Mouse (Mus musculus) myocyte (in vitro differentiated cells): Measurements from ENCODE around the gene Arnt2.

Experiments
- CEBPB ChIP-seq: IDR thresholded peaks from 2 replicates; pipeline ENCODE4 v1.6.1; 2011; ENCODE audit warnings: mild to moderate bottlenecking, moderate library complexity; ENCODE audit not compliant: poor library complexity, insufficient read depth, severe bottlenecking
- MYOD1 ChIP-seq, 3 experiments: IDR thresholded peaks; one replicate each; pipeline ENCODE4 v1.6.1; 2011; ENCODE audit warnings: control low read depth in 2 of 3, low read depth in 2 of 3, mild to moderate bottlenecking in 2 of 3, moderate library complexity in 1 of 3; ENCODE audit not compliant: insufficient read length in 2 of 3, control insufficient read depth in 1 of 3
- MYOG ChIP-seq, 3 experiments: IDR thresholded peaks; one replicate each; pipeline ENCODE4 v1.6.1; 2011; ENCODE audit warnings: control low read depth in 2 of 3, low read depth in 2 of 3, mild to moderate bottlenecking in 2 of 3; ENCODE audit not compliant: insufficient read length in 2 of 3, control insufficient read depth in 1 of 3, insufficient read depth in 1 of 3
- POLR2A ChIP-seq: IDR thresholded peaks from one replicate; pipeline ENCODE4 v1.6.1; 2011; ENCODE audit warnings: low read depth, mild to moderate bottlenecking, control low read depth, moderate library complexity; ENCODE audit not compliant: insufficient read length
- POLR2AphosphoS2 ChIP-seq: IDR thresholded peaks from one replicate; pipeline ENCODE4 v1.6.1; 2011; ENCODE audit warnings: low read depth, control low read depth; ENCODE audit not compliant: insufficient read length
- REST ChIP-seq: IDR thresholded peaks from one replicate; pipeline ENCODE4 v1.6.1; 2011; ENCODE audit warnings: mild to moderate bottlenecking, control low read depth, moderate library complexity; ENCODE audit not compliant: insufficient read depth, insufficient read length
- TCF12 ChIP-seq: IDR thresholded peaks from one replicate; pipeline ENCODE4 v1.6.1; 2011; ENCODE audit warnings: mild to moderate bottlenecking, control low read depth; ENCODE audit not compliant: poor library complexity, insufficient read depth, severe bottlenecking
- USF1 ChIP-seq: IDR thresholded peaks from one replicate; pipeline ENCODE4 v1.6.1; 2011; ENCODE audit warnings: low read depth, mild to moderate bottlenecking, control low read depth, moderate library complexity

DNA sequence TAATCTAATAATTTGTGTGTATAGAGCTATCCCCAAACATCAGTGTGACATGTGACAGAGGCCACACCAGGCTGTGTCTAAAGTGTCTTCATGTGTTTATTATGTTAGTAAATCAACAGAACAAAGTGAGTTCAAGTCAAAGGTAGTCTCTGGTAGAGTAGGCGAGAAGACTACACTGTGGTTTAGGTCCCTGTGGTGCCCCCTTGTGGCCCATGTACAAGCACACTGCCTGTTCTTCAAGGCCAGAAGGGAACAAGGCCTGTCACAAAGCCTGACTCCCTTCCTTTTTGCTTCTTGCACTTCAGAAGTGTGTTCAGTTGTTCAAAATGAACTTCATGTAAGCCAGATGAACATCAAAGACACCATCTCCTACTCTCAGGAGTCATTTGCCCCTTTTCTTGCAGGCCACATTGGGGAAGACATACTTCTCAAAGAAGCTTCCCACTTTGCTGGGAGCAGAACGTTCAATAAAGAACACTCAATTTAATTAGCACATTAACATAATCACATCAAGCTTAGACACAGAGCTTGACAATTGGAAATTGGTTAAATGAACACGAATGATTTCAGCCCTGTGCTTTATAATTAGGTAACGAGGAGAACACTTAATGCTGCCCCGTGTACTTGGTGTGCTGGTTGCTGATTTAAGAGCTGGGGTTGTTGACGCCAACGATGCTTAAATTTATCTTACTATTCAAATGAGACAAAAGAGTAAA is 14.9 kb upstream of the Arnt2 start:
- TF ChIP-seq POLR2A (no peak), MYOG (IDR thresholded peaks at IDR 0.05; ENCODE audit: control insufficient read depth in 1 of 3, insufficient read depth in 1 of 3, insufficient read length in 2 of 3, low read depth in 2 of 3) (no peak), USF1 (no peak), MYOD1 (IDR thresholded peaks at IDR 0.05; ENCODE audit: control insufficient read depth in 1 of 3, insufficient read length in 2 of 3, low read depth in 2 of 3) (no peak), CEBPB (no peak), TCF12 (no peak), REST (no peak), POLR2AphosphoS2 (no peak)
